Mouse (Mus musculus) C2C12 (cell line): Measurements from ENCODE around the gene Armc10.

Experiments
- CEBPB ChIP-seq: IDR thresholded peaks from one replicate; pipeline ENCODE4 v1.6.1; 2011; ENCODE audit warnings: low read depth, mild to moderate bottlenecking, control low read depth, moderate library complexity
- CTCF ChIP-seq: IDR thresholded peaks from one replicate; pipeline ENCODE4 v1.5.1; 2011; ENCODE audit not compliant: control insufficient read depth, insufficient read depth, insufficient read length
- FOSL1 ChIP-seq: IDR thresholded peaks from one replicate; pipeline ENCODE4 v1.8.0; 2011; ENCODE audit warnings: mild to moderate bottlenecking, low read length; ENCODE audit not compliant: poor library complexity, insufficient read depth, severe bottlenecking
- MAX ChIP-seq: IDR thresholded peaks from one replicate; pipeline ENCODE4 v1.6.1; 2011; ENCODE audit warnings: mild to moderate bottlenecking, control low read depth
- MYOD1 ChIP-seq: IDR thresholded peaks from one replicate; pipeline ENCODE4 v1.6.1; 2011; ENCODE audit warnings: low read depth; ENCODE audit not compliant: control insufficient read depth, insufficient read length
- MYOG ChIP-seq: IDR thresholded peaks from one replicate; pipeline ENCODE4 v1.6.1; 2011; ENCODE audit not compliant: control insufficient read depth, insufficient read length; ENCODE audit errors: extremely low read depth
- USF1 ChIP-seq: IDR thresholded peaks from one replicate; pipeline ENCODE4 v1.6.1; 2011; ENCODE audit warnings: low read depth, mild to moderate bottlenecking, control low read depth, moderate library complexity

DNA sequence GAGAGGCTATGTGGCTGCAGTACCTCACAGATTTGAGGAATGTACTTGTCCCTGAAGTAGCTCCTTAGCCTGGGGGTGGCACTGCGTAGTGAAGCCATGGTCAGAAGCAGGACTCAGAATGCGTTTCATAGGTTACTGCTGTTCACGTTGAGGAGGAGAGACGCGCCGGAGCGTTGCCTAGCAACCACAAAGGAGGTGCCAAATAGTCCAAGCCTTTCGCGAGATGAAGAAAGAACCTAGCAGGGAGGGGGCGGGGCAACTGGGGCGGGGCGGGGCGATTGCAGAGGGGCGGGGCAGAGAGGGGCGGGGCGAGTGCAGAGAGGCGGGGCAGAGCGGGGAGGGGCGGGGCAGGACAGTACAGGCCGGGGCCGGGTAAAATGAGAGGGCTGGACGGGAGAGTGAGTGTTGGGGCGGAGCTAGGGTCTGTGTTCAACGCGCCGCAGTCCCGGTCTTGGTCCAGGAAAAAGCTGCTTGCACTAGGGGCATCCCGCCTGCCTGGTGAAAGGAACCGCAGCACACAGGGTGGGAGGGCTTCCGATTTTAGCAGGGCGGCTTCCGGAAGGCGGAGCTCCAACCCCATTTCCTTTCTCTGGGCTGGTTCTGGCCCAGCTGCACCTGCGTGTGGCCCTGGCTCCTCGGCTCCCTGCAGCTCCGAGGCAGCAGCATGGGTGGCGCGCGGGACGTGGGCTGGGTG is at the start of gene Armc10, which contains the start of gene Fbxl13:
- TF ChIP-seq USF1: no peak
- TF ChIP-seq CEBPB: no peak
- no peak for TF ChIP-seq MAX
- no peak for TF ChIP-seq MYOD1
- TF ChIP-seq MYOG: no peak
- TF ChIP-seq CTCF: no peak
- TF ChIP-seq FOSL1: no peak
